Mouse (Mus musculus) heart, adult 8-10 months (tissue): ENCODE measurements at regions not wholly inside any gene's neighbourhood (a gene's known extent, or its start where the extent isn't known, plus 50 kb on each side); places are given as distances from the start of the nearest gene placed in this dataset.

Experiments used
- DNase-seq: peaks from one replicate; pipeline ENCODE4 v3.0.0; 2022; ENCODE audit warnings: low spot score

DNA sequence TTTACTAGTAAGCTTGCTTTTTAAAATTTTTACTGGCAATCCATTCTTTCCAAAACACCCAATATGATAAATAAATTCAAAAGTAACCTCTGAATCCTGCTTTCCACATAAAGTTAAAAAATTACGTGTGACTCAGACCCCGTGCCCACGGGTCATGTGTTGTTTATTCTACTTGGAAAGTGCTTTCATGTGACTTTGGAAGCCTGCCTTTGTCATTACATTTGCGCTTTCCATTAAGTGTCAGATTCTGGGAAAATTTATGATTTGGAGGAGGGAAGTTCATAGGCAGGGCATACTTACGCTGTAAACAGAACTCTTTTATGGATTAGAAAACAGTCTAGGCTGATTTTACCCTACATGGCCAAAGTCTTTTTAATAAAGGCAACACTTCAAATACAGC is 466.8 kb upstream of the Adamts5 start:
- DNase-seq: no peak

DNA sequence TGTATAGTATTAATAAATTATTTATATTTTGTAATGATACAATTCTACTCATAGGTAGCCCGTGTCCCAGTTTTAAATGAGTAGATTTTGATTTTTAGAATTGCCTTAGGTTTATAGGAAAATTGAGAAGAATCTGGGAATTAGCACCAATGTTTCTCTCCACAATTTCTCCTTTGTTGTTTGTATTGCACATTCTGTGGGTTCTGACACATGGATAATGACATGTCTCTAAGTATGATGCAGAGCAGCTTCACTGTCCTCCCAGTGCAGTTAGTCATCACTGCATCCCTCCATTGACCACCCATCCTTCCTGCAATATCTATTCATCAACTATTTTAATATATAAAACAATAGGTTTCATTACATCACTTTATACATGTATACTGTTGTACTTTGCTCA is 464.6 kb upstream of the Adamts5 start:
- DNase-seq: no peak

DNA sequence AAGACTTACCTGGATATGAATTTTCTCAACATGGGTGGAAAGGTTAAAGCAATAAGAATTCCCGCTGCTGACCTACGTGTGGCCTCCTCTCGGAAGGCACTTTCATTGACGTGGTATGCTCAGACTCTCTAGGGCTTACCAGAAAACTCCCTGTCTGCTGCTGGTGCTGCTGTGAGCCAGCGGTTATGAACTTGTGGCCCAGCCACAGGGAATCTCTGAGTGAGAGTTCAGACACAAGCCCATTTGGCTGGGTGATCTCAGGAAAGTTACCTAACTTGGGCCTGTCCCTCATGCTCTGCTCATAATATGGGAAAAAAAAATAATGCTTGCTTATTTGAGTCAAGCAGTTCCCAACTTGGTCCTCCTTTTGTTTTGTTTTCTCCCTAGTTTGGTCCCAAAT is 459.5 kb upstream of the Adamts5 start:
- no peak for DNase-seq

DNA sequence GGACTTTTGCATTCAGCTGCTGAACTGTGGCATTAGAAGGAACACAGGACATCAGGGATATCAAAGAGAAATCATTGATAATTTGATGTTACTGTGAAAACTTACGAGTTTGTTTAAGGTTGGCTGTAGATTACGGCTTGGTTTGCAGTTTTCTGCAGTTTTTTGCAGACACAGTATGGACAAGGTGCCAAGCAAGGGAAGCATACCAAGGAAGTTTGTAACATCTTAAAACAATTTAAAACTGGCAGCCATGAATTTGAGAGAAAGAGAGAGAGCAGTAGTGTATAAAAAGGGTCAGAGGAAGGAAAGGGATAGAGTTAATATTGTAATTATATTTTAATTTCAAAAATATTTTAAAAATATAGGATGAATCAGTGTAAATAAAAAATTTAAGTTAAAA is 453.4 kb upstream of the Adamts5 start:
- DNase-seq: no peak

DNA sequence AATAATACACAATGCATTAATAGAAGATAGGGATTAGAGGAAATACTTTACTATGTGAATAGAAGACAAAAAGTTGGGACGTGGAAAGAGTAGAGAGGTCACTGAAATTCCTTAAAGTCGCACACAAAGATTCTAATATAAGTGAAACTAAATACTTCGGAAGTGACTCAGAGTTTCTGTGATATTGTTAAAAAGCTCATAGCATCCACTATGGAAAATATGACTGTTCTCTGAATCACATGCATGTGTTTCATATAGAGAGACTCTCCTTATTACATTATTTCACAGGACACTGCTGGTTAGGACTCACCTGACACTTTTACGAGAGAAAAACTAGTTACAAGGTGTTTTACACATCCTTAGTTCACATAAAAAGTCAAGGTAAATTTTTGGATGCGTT is 446.1 kb upstream of the Adamts5 start:
- DNase-seq: no peak

DNA sequence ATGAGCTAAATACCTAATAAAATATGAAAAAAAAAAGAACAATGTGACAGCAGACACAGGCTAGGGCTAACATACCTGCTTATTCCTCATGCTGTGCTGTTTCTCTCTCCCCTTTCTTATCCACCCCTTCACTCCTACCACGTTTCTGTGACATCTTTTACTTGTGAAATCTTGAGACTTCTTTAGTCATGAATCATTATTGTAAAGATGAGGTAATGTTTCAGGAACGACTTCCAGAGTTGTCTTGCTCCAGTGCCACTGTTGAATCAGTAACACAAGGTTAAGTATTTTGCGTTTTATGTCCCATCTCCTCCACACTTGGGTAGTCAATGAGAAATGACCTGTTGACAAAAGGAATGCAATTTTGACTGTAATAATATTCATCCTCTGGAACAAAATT is 445.3 kb upstream of the Adamts5 start:
- DNase-seq: no peak

DNA sequence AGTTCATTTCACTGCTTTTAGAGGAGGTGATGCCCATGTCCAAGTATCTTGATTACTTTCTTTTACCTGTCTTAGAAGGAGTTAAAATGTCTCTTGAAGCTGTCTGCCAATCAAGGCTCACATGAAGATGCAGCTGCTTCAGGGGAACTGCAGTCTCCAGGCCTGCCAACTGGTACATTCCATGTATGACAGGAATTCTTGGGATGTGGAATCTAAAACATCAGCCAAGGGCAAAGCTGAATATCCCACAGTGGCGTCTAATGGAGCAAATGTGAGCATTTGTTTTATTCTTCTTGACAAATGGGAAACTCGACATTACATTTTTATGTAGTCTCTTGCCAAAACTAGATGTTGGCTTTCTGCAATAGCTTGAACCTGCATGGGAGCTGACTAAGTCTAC is 438.7 kb upstream of the Adamts5 start:
- DNase-seq: peak; percentile 7

DNA sequence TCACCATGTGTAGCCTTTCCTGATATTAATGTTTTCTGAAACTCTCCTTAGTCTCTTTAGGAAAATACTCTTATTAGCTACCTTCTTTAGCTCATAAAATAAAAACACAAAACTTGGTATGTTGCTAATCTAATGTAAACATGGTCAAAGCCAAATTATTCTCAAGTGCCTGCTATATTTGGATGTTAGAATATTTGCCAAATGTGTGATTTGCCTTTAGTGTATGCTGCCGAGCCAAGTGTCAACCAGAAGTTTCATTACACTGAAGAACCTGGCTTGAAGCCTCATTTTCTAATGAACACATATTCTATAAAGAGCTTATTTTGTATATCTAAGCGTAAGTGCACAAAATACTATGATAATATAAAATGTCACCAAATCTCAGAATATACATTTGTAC is 423.8 kb upstream of the Adamts5 start:
- DNase-seq: no peak

DNA sequence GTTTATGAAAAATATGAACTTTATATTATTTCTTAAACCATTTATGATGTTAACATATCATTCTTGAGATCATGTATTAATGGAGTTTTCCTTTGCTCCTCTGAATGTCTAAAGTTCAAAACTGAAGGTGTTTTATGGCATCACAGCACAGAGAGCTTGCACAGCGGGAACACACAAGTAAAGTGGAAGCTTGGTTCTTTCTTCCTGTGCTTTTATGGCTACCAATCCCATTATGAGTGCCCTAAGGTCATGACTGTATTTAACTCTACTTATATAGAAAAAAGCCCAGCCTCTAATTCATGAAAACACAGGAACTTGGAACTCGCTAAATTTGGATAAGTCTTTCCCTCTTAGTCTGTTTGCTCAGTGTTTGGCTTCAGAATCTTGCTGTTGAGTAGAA is 417.3 kb upstream of the Adamts5 start:
- DNase-seq: no peak

DNA sequence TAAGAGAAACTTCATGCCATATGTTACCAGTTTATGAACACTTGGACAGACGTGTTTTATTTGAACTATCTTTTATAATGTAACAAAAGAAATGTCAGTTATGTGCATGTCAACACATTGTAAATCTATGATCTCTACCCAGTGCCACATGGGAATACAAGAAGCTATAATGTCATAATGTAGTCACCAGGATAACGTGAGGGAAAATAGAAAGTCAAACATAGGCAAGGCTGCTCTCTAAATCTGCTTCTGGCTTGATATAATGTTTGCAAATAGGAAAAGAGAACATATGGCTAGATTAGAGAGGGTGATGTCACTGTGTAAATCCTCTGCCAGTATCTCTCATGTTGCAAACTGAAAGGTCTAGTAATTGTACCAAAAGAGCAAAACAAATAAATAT is 408.1 kb upstream of the Adamts5 start:
- DNase-seq: no peak

DNA sequence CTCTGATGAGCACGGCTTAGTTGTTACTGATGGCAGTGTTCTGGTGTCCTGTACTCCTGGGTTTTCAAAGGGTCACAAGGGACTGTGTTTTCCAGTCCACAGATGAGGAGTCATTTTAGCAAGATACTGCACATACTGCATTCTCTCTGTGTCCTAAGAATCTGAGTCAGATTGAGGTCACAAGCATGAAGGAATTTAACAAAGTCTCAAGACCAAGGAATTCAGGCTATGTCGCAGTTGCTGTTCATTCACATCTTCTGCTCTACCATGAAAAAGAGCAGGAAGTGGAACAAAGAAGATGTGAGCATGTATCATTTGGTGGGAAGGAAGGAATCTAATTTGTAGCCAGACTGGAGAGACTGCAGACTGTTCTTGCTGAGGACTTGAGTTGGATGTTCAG is 402.2 kb upstream of the Adamts5 start:
- no peak for DNase-seq

DNA sequence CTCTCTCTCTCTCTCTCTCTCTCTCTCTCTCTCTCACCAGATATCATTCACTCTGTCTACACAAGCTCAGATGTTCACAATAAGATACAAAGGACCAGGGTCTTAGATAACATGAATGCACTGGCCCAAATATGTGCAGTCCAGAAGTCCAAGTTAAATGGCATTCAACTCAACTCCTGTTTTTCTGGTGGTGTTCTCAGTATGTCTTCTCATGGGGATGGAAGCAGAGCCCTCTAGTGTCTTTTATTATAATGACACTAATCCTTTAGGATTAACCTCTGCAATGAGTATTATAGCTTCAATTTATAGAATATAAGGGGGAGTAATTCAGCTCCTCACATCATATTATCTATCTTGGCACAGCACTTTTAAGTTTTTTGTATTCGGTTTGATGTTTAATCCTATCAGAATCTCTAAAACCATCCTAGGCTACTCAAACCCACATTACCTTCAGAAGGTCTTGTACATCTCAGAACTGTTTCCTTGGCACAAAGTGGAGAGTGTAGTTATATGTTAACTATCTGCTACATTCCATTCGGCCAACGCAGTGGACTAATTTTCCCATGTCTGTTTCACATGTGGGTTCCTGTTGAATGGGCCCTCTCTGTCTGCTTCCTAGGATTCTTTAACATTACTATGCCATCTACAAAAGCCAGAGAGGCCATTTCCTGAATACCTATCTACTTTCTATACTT is 401.0 kb upstream of the Adamts5 start:
- DNase-seq: peak; percentile 24

DNA sequence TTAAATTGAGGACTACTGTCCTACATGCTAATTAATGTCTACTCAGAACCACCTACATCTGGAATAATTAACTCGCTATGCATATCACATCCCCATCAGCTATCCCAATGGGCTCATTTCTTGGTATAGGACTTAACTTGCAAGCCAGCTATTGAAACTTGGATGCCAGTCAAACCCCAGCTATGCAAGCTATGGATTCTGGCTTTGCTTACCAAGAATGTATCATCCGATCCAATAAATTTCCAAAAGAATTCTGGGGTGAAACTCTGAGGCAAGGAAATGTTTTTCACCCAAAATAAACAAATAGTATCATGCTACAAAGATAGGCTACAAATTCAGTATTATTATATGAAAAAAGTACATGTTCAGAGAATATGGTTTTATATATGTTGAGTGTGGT is 392.8 kb upstream of the Adamts5 start:
- no peak for DNase-seq

DNA sequence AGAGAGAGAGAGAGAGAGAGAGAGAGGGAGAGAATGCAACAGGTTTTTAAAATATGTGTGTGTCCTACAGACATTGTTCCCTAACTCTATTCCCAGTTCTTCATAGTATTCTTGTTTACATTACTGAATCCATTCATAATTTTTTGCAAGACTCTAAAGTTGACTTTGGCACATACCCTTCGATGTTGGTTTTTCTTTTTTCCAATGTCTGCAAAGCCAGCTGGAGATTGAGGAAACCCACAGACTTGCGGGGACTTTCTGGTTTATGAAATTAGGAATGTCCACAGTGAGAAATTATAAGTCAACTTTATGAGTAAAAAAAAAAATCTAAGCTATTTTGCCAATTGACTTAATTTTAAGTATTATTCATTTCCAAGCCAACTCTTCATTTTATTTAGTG is 379.7 kb upstream of the Adamts5 start:
- DNase-seq: no peak

DNA sequence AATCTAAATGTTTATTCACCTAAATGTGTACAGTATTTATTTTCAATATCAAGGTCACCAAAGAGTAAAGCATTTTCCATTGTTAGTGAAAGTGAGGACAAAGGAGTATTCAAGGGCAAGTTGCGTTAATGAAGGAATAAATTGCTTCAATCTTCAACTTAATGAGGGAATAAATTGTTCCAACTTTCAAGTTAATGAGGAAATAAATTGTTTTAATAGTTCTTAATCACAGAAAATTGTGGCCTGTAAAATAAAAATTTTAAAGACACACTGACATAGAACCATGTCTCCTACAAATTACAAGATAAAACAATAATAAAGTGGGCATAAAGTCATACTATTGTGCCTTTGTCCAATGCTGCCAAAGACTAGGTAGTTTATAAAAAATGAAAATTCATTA is 375.4 kb upstream of the Adamts5 start:
- DNase-seq: no peak

DNA sequence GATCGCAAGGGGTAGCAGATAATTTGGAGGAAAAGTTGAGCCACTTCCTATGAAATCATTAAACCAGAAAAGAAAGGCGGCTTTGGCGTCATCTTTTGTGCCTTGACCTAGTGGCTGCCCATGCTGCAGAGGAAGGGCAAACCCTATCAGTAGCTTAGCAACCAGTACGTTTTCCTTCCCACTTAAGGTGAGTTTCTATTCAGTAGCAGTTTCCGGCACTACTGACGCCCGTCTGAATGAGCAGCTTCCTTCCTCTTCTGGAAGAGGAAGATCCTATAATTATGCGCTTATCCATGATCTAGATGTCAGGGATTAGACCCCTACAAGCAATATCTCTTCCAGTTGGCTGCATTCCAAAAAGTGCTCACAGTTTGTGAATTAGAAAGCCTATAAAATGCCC is 360.0 kb upstream of the Adamts5 start:
- DNase-seq: peak; percentile 54

DNA sequence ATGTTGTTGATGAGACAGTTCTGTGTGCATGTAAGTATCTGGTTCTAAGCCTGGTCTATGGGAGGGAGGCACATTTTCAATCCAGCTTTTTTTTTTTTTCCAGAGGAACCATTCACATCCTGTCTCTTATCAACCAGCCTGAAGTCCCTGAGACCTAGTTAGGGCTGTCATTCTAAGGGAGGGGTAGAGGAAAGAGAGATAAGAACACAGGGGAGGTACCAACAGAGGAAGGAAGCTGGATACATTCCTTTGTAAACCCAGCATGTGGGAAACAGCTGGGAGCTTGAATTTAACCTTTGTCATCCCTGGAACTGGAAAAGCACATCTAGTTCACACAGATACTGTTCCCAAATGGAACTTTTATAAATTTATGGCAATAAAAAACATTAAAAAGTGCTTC is 351.0 kb upstream of the Adamts5 start:
- DNase-seq: peak; percentile 76

DNA sequence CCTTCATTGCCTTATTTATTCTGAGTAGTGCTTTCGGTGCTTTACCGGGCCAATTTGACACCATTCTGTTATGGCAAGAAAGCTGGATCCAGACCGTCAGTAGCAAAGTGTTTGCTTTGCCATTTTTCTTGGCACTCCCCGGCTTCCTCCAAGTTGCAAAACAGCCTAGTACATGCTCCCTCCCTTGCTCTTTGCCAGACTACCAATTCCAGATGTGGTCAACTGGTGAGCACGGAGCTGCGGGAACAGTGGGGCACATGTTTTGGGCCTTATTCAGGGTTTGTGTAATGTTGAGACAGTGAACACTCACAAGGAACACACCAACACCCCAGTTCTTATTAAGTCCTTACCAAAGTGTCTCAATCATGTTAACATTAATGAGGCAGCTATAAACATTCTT is 348.4 kb upstream of the Adamts5 start:
- DNase-seq: no peak

DNA sequence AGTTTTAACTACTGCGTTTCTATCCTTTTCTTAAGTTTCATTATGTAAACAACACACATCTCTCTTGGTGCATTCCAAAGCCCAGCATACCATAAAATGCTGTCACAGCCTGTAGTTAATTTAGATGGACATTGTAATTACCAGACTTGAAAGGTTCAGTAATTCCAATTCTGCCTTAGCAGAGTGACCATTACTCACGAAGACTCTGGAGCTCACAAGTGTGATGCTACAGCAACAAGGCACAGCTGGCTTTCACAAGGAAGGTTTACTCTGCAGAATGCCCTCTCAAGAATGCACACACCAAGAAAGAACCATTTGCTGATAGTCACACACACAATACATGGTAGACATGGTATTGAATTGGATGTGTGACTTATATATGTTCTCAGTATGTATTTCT is 342.6 kb upstream of the Adamts5 start:
- DNase-seq: no peak

DNA sequence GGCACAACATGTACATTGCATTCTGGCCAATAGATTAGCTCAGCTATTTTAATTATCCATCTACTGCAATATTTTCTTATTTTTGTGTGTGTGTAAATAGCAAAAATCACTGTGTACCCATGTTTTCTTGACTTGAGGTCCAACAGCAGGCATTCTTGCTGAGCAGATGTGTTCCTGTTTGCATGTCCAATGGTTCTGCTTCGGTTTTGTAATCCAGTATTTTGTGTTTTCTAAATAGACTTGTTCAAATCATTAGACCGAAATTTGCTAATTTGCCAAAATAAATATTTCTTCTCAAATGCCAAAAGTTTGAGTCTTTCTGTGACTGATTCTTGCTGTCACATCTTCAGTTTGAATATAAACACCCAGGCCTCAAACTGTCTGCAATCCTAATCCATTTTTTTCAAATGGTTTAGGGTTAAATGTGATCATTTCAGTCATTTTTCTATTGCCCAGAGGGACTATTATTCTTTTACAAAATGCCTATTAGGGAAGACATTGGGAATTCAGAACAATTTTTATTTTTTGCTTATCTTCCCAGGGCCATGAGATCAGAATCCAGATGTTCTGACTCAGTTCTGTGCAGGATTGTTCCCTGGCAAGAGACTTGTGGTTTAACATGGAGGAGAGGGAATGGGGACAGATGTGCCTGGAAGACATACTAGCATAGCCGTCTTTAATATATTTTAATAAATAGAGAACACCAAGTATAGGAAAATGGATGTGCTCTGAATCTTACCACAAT is 341.3 kb upstream of the Adamts5 start:
- DNase-seq: peak; percentile 76

DNA sequence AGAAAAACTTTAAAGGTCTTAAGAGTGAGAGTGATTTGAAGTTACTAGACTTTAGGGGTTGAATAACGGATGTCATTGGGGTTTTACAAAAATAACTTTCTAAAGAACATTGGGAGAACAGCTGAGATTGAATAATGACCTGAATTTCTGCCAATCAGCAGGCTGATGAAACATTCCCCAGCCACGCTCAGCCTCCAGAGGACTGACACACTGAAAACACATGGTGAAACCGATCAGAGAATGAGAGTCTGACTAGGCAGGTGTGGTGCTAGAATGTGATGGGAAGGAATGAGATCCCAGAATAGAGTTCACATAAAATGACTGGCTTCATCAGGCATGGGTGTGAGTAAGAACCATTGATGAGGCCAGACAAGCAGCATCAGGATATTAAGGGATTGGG is 321.4 kb upstream of the Adamts5 start:
- DNase-seq: peak; percentile 75

DNA sequence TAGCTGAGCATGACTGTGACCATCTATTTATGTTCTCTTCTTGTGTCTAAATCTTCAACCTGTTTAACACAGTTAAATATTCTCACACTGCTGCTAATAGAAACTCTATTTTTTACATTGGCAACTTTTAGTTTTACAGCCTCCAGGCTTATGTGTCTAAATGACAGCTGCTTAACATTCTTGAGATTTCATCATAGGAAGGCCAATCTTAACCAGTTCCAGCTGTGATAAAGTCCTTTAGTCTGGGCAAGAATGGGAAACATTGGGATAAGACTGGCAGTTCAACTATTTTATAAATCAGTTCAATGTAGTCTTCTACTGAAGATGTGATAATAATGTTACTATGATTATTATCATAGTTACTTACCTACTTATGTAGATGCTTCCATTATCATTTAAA is 308.9 kb upstream of the Adamts5 start:
- DNase-seq: no peak

DNA sequence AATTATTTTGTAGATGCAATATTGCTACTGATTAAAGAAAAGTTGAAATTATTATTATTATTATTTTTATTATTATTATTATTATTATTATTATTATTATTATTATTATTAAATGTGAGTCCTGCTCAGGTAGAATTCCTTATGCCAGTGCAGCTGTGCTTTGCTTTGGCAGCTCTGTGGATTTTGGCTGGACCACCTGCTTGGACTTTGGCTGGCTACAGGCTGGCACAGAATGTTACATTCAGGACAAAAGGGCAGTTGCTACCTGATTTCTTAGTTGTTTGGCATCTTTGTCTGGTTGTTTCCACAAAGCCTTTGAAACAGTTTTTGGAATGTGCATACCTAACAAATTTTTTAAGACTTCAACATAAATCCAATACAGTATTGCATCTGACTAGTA is 307.7 kb upstream of the Adamts5 start:
- DNase-seq: no peak

DNA sequence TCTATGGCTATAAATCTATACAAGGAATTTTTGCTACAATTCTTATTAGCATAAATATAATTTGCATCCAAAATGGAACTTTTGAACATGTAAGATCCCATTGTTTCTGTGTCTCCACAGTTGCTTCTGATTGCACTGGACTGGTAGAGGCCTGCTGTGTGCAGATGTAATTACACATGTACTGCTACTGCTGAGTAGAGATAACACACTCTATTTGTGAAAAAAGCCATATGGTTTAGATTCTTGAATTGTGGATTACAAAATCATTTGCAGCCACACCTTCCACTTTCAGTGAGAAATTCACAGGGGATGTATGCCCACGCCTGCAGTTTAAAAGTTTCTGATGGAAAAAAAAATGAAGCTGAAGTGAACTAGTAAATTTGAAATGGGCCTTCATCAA is 288.2 kb upstream of the Adamts5 start:
- DNase-seq: no peak
